Mouse (Mus musculus): ENCODE measurements at regions not wholly inside any gene's neighbourhood (a gene's known extent, or its start where the extent isn't known, plus 50 kb on each side); places are given as distances from the start of the nearest gene placed in this dataset.

DNA sequence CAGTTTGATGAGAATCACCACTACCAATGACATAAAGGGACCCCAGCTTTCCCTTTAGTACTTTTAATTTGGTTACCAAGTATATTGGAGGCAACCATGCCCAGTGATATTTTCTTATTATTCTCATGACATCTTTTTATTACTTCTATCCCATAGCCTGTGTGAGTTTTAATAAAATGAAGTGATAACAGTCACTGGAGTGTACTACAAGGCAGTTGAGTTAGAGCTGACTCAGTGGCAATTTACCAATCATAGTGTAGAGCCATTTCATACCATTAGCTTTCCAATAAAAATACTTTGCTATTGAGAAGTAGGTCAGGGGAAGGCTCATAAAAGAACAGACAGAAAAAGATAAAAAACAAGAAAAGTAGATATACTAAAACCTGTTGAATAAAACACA is 353.2 kb upstream of the Galntl6 start:
- no peak overlapping the region for H3K4me2 ChIP-seq (ENCODE audit: low read depth, low read length)
- H3K4me1 ChIP-seq (ENCODE audit: control insufficient read depth, insufficient read depth, low read length), result no peaks in the 10 kb centered on the region
- H3K4me3 ChIP-seq (ENCODE audit: low read depth, low read length), result no peak overlapping the region
- H3K9ac ChIP-seq (replicated peaks; ENCODE audit: low read depth, low read length), result no peak overlapping the region
- peak; percentile 72 for ATAC-seq (ENCODE audit: low read depth)
- H3K27me3 ChIP-seq (ENCODE audit: control insufficient read depth, insufficient read depth, low read length), result no peaks in the 10 kb centered on the region
- H3K27ac ChIP-seq (ENCODE audit: low read depth, low read length), result no peak overlapping the region
- no peaks in the 10 kb centered on the region for H3K9me3 ChIP-seq (ENCODE audit: control insufficient read depth, low read length)
- no peaks in the 10 kb centered on the region for H3K36me3 ChIP-seq (ENCODE audit: control insufficient read depth, insufficient read depth, low read length)

DNA sequence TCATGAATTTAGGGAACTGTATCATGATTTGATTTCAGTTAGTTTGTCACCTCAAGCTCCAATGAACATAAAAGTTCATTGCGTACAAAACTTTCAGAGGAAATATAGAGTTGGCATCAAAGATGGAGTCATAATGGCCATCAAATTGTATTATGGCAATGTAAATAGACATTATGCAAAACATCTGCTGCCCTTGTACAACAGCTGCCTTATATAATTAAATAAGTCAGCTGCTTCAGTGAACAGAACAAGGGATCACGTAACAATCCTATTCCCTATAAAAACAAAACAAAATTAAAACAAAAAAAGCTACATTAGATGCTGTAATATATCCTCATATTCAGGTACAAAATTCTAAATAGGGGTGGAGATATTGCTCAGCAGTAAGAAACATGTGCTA is 320.4 kb upstream of the Galntl6 start:
- 74% methylated on average over 2 of the region's 2 CpGs for WGBS

GRCm38 (mm10) chr8:59224665-59225064 is 312.2 kb upstream of the Galntl6 start:
- Histone ChIP-seq H3K4me2 (ENCODE audit: low read depth, low read length) (no peak overlapping the region), H3K27me3 (ENCODE audit: control insufficient read depth, insufficient read depth, low read length) (no peaks in the 10 kb centered on the region), H3K4me1 (ENCODE audit: control insufficient read depth, insufficient read depth, low read length) (no peaks in the 10 kb centered on the region), H3K9ac (replicated peaks; ENCODE audit: low read depth, low read length) (no peak overlapping the region), H3K36me3 (ENCODE audit: control insufficient read depth, insufficient read depth, low read length) (no peaks in the 10 kb centered on the region), H3K4me3 (ENCODE audit: low read depth, low read length) (no peak overlapping the region), H3K9me3 (ENCODE audit: control insufficient read depth, low read length) (no peaks in the 10 kb centered on the region), H3K27ac (ENCODE audit: low read depth, low read length) (no peak overlapping the region)
- 59% methylated on average over 3 of the region's 3 CpGs for WGBS
- ATAC-seq (ENCODE audit: low read depth), result no peak

More for the DNA sequence above, 320.4 kb upstream of the Galntl6 start:
- Histone ChIP-seq H3K4me1 (ENCODE audit: control insufficient read depth, insufficient read depth, low read length) (no peaks in the 10 kb centered on the region), H3K27ac (ENCODE audit: low read depth, low read length) (no peak overlapping the region), H3K4me2 (ENCODE audit: low read depth, low read length) (no peak overlapping the region), H3K4me3 (ENCODE audit: low read depth, low read length) (no peak overlapping the region), H3K36me3 (ENCODE audit: control insufficient read depth, insufficient read depth, low read length) (no peaks in the 10 kb centered on the region), H3K9ac (replicated peaks; ENCODE audit: low read depth, low read length) (no peak overlapping the region), H3K9me3 (ENCODE audit: control insufficient read depth, low read length) (no peaks in the 10 kb centered on the region), H3K27me3 (ENCODE audit: control insufficient read depth, insufficient read depth, low read length) (no peaks in the 10 kb centered on the region)
- no peak for ATAC-seq (ENCODE audit: low read depth)

DNA sequence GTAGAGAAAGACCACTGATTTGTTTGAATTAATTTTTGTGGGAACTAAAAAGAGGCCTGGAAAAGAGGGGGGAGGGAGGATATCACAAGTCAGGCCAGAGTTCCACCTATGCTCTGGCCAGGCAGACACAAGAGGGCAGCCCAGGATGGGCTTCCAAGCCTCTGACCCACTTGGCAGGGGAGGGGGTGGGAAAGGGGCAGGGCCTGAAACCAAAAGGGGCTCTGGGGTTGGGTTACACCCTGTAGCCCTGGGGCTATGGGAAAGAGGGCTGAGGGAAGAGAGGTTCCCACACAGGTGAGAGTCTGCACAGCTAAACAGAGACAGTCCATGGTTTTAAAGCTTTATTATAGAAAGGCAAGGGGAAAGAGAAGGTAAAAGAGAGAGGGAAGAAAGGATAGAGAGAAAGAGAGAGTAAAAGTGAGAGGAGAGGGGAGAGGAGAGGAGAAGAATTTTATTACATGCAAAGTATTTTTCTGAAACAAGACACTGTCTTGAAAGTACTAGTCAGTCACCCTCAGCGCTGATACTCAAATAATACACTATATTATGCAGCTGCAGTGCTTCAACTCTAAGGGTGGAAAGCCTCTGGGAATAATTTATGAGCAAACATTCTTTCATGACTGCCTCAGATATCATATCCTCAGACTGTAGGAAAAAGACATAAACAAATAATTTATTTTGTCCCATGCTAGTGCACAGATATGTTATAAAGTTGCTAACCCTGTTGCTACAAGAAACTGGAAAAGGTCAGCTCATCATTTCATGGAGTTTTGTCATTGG is 262.3 kb upstream of the Galntl6 start:
- 61% methylated on average over 1 of the region's 1 CpGs for WGBS
- no peaks in the 10 kb centered on the region for H3K36me3 ChIP-seq (ENCODE audit: control insufficient read depth, insufficient read depth, low read length)
- no peaks in the 10 kb centered on the region for H3K27me3 ChIP-seq (ENCODE audit: control insufficient read depth, insufficient read depth, low read length)
- no peaks in the 10 kb centered on the region for H3K4me1 ChIP-seq (ENCODE audit: control insufficient read depth, insufficient read depth, low read length)
- ATAC-seq (ENCODE audit: low read depth), result no peak
- H3K27ac ChIP-seq (ENCODE audit: low read depth, low read length), result no peak overlapping the region
- H3K4me2 ChIP-seq (ENCODE audit: low read depth, low read length), result no peak overlapping the region
- H3K9ac ChIP-seq (replicated peaks; ENCODE audit: low read depth, low read length), result no peak overlapping the region
- no peak overlapping the region for H3K4me3 ChIP-seq (ENCODE audit: low read depth, low read length)
- no peaks in the 10 kb centered on the region for H3K9me3 ChIP-seq (ENCODE audit: control insufficient read depth, low read length)

GRCm38 (mm10) chr8:59130777-59131176 is 218.3 kb upstream of the Galntl6 start:
- no peaks in the 10 kb centered on the region for H3K4me1 ChIP-seq (ENCODE audit: control insufficient read depth, insufficient read depth, low read length)
- H3K4me3 ChIP-seq (ENCODE audit: low read depth, low read length), result no peak overlapping the region
- 80% methylated on average over 2 of the region's 2 CpGs for WGBS
- no peak for ATAC-seq (ENCODE audit: low read depth)
- H3K27me3 ChIP-seq (ENCODE audit: control insufficient read depth, insufficient read depth, low read length), result no peaks in the 10 kb centered on the region
- H3K9ac ChIP-seq (replicated peaks; ENCODE audit: low read depth, low read length), result no peak overlapping the region
- H3K9me3 ChIP-seq (ENCODE audit: control insufficient read depth, low read length), result no peaks in the 10 kb centered on the region
- no peak overlapping the region for H3K27ac ChIP-seq (ENCODE audit: low read depth, low read length)
- no peaks in the 10 kb centered on the region for H3K36me3 ChIP-seq (ENCODE audit: control insufficient read depth, insufficient read depth, low read length)
- H3K4me2 ChIP-seq (ENCODE audit: low read depth, low read length), result no peak overlapping the region

- no peaks in the 10 kb centered on the region for H3K4me1 ChIP-seq (ENCODE audit: control insufficient read depth, insufficient read depth, low read length)
- H3K27ac ChIP-seq (ENCODE audit: low read depth, low read length), result no peak overlapping the region
- H3K9ac ChIP-seq (replicated peaks; ENCODE audit: low read depth, low read length), result no peak overlapping the region
- H3K9me3 ChIP-seq (ENCODE audit: control insufficient read depth, low read length), result no peaks in the 10 kb centered on the region
- H3K36me3 ChIP-seq (ENCODE audit: control insufficient read depth, insufficient read depth, low read length), result no peaks in the 10 kb centered on the region
- no peak overlapping the region for H3K4me2 ChIP-seq (ENCODE audit: low read depth, low read length)
- H3K4me3 ChIP-seq (ENCODE audit: low read depth, low read length), result no peak overlapping the region
- 78% methylated on average over 3 of the region's 3 CpGs for WGBS
- H3K27me3 ChIP-seq (ENCODE audit: control insufficient read depth, insufficient read depth, low read length), result no peaks in the 10 kb centered on the region
- no peak for ATAC-seq (ENCODE audit: low read depth)
Observed at GRCm38 (mm10) chr8:59113221-59113620, 200.8 kb upstream of the Galntl6 start.

- Histone ChIP-seq H3K27ac (ENCODE audit: low read depth, low read length) (no peak overlapping the region), H3K27me3 (ENCODE audit: control insufficient read depth, insufficient read depth, low read length) (no peaks in the 10 kb centered on the region), H3K9ac (replicated peaks; ENCODE audit: low read depth, low read length) (no peak overlapping the region), H3K4me2 (ENCODE audit: low read depth, low read length) (no peak overlapping the region), H3K4me3 (ENCODE audit: low read depth, low read length) (no peak overlapping the region), H3K36me3 (ENCODE audit: control insufficient read depth, insufficient read depth, low read length) (no peaks in the 10 kb centered on the region), H3K4me1 (ENCODE audit: control insufficient read depth, insufficient read depth, low read length) (no peaks in the 10 kb centered on the region), H3K9me3 (ENCODE audit: control insufficient read depth, low read length) (no peaks in the 10 kb centered on the region)
- peak; percentile 77 for ATAC-seq (ENCODE audit: low read depth)
- WGBS, result 44% methylated on average over 4 of the region's 4 CpGs
Observed at GRCm38 (mm10) chr8:59091274-59091856, 178.9 kb upstream of the Galntl6 start.
